Mouse (Mus musculus): Measurements from ENCODE around the gene Pphln1. TPM values are rescaled to one million over a fixed set of nuclear protein-coding genes. Genes with fewer than 3 reads are reported as not detected.

Gene Pphln1
- polyA plus RNA-seq, 1 experiment from 2014 or later: 51.0 TPM

DNA sequence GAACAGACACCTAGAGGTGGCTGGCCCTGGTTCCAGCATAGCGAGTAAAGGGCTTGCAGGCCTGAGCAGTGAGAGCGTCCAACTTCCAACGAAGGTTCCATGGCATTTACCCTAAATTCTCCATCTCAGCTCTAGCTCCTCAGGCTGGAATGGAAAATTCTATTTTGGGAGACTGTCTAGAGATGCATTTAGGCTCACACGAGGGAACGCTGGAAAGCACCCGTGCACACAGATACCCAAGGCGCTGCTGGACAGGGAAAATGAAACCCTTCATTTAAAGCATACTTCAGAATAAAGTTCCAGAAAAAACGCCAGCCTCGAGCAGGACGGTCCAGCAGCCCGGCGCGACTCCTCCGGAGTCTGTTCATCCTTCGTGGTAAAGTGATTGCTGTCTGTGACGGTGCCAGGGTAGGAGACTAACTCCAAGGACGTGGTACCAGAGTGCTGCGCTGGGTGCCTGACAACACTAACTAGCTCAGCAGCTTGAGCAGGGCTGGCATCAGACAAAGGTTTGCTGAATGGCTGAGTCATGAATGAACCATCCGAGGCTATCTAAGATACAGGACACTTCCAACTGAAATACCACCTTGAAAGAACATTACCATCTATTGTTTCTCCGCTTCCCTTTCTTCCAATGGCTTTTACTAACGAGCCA, 140.5 kb downstream of the Pphln1 start:
- H3K4me2 ChIP-seq (ENCODE audit: low read length): no peak overlapping the region
- no peak for ATAC-seq
- no peaks in the 10 kb centered on the region for H3K36me3 ChIP-seq (ENCODE audit: control insufficient read depth, insufficient read depth)
- no peak overlapping the region for H3K27ac ChIP-seq (ENCODE audit: low read length)
- no peak overlapping the region for H3K4me3 ChIP-seq (replicated peaks; ENCODE audit: low read length)
- H3K4me1 ChIP-seq (replicated peaks; ENCODE audit: control insufficient read depth, insufficient read depth, low read length): no peaks in the 10 kb centered on the region; the same call in 1 of the 2 replicates
- H3K9me3 ChIP-seq (ENCODE audit: control insufficient read depth, low read length): no peaks in the 10 kb centered on the region
- H3K27me3 ChIP-seq (replicated peaks; ENCODE audit: control insufficient read depth, insufficient read depth, low read length): no peaks in the 10 kb centered on the region
- 76% methylated on average over 21 of the region's 21 CpGs for WGBS
- H3K9ac ChIP-seq (replicated peaks; ENCODE audit: low read depth, low read length): no peak overlapping the region

DNA sequence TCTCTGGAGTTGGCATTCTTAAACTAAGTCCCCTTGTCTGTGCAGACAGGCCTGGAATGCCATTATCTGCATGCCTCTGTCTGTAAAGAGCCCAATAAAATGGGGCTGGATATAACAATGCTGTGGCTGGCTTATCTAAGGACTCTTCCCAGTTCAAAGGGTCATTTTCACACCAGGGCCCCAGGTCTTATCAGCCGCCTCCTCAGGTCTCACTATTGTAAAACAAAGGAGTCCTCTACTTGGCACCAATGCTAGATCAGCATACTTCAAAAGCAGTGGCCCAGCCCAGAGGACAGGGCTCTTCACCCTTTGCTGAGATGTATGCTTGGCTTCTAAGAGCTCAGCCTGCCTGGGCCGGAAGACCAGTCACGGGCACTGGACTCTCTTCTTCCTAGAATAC, 141.3 kb downstream of the Pphln1 start:
- no peak overlapping the region for H3K27ac ChIP-seq (ENCODE audit: low read length)
- H3K4me2 ChIP-seq (ENCODE audit: low read length): no peak overlapping the region
- no peaks in the 10 kb centered on the region for H3K9me3 ChIP-seq (ENCODE audit: control insufficient read depth, low read length)
- no peaks in the 10 kb centered on the region for H3K36me3 ChIP-seq (ENCODE audit: control insufficient read depth, insufficient read depth)
- no peak for ATAC-seq
- no peaks in the 10 kb centered on the region for H3K27me3 ChIP-seq (replicated peaks; ENCODE audit: control insufficient read depth, insufficient read depth, low read length)
- 83% methylated on average over 3 of the region's 3 CpGs for WGBS
- no peak overlapping the region for H3K4me3 ChIP-seq (replicated peaks; ENCODE audit: low read length)
- H3K9ac ChIP-seq (replicated peaks; ENCODE audit: low read depth, low read length): no peak overlapping the region
- H3K4me1 ChIP-seq (replicated peaks; ENCODE audit: control insufficient read depth, insufficient read depth, low read length): no peaks in the 10 kb centered on the region; the same call in 1 of the 2 replicates

Other genes starting within 250 kb of the Pphln1 start
- gene Gxylt1, start 123.2 kb upstream of the Pphln1 start, polyA plus RNA-seq (2015; fragmentation: Nextera tagmentation; extraction: Ambion mirVana): 10.6 and 11.6 TPM in 2 replicates
- 117 and 124 TPM in 2 replicates for gene Yaf2, start 61.4 kb upstream of the Pphln1 start, polyA plus RNA-seq (2015; fragmentation: Nextera tagmentation; extraction: Ambion mirVana)
- gene Zcrb1, start within 50 bp of the Pphln1 start, polyA plus RNA-seq (2015; fragmentation: Nextera tagmentation; extraction: Ambion mirVana): 155 and 158 TPM in 2 replicates
- gene Prickle1, start 197.5 kb downstream of the Pphln1 start, polyA plus RNA-seq (2015; fragmentation: Nextera tagmentation; extraction: Ambion mirVana): 20.7 and 24.9 TPM in 2 replicates

Measured in forebrain, embryonic 16.5 days (tissue).